Mouse (Mus musculus) adrenal gland, postnatal 14 days (tissue): ENCODE data around the gene Kif17. TPM values are rescaled to one million over a fixed set of nuclear protein-coding genes. Genes with fewer than 3 reads are reported as not detected.
"Not testable (repeated sequence)": the region's sequence is repeated elsewhere in the genome, so short reads cannot be mapped to it uniquely, and the experiment has no call there.

Experiments
- DNase-seq: peaks from one replicate; pipeline ENCODE4 v3.0.0; 2021; ENCODE audit warnings: mixed read lengths
- total RNA-seq: library from RNA; stranded (reverse); gene quantifications from 2 replicates; pipeline ENCODE4 v1.2.3, GENCODE M21; 2021

The Kif17 gene
- total RNA-seq, 1 experiment from 2014 or later: 3.6 TPM

- DNase-seq: no peak
These were observed 63.6 kb downstream of the Kif17 start for GRCm38 (mm10) chr4:138313795-138314194.

- peak; percentile 61 for DNase-seq
These were observed 65.5 kb downstream of the Kif17 start for GRCm38 (mm10) chr4:138315781-138316180.

- no peak for DNase-seq
These were observed 66.1 kb downstream of the Kif17 start for GRCm38 (mm10) chr4:138316369-138316768.

GRCm38 (mm10) chr4:138318509-138319266 is 68.5 kb downstream of the Kif17 start:
- peak; percentile 78 for DNase-seq

- DNase-seq: peak; percentile 91
These were observed 69.3 kb downstream of the Kif17 start for GRCm38 (mm10) chr4:138319508-138319907.

GRCm38 (mm10) chr4:138320711-138321110 is 70.5 kb downstream of the Kif17 start:
- DNase-seq: no peak

- DNase-seq: no peak
These were observed 71.3 kb downstream of the Kif17 start for GRCm38 (mm10) chr4:138321488-138321887.

- no peak for DNase-seq
These were observed 72.5 kb downstream of the Kif17 start for GRCm38 (mm10) chr4:138322692-138323091.

- no peak for DNase-seq
These were observed 73.5 kb downstream of the Kif17 start for GRCm38 (mm10) chr4:138323753-138324152.

GRCm38 (mm10) chr4:138324451-138324850 is 74.2 kb downstream of the Kif17 start:
- no peak for DNase-seq

GRCm38 (mm10) chr4:138325466-138326076 is 75.3 kb downstream of the Kif17 start:
- DNase-seq: peak; percentile 99

- DNase-seq: peak; percentile 95
These were observed 76.0 kb downstream of the Kif17 start, which contains the start of gene Pink1 for GRCm38 (mm10) chr4:138326077-138326695. Gene Pink1, minus strand, starts transcription at chr4:138326307.

- not testable (repeated sequence) for DNase-seq
These were observed 76.9 kb downstream of the Kif17 start for GRCm38 (mm10) chr4:138327155-138327554.

- no peak for DNase-seq
These were observed 77.7 kb downstream of the Kif17 start for GRCm38 (mm10) chr4:138327891-138328470.

GRCm38 (mm10) chr4:138330264-138330671 is 80.0 kb downstream of the Kif17 start:
- no peak for DNase-seq

GRCm38 (mm10) chr4:138331647-138332046 is 81.4 kb downstream of the Kif17 start:
- no peak for DNase-seq

GRCm38 (mm10) chr4:138333135-138333534 is 82.9 kb downstream of the Kif17 start:
- DNase-seq: no peak

- DNase-seq: peak; percentile 56
These were observed 84.8 kb downstream of the Kif17 start for GRCm38 (mm10) chr4:138335036-138335435.

GRCm38 (mm10) chr4:138335648-138336047 is 85.4 kb downstream of the Kif17 start:
- DNase-seq: no peak

- DNase-seq: no peak
These were observed 86.6 kb downstream of the Kif17 start for GRCm38 (mm10) chr4:138336876-138337275.

GRCm38 (mm10) chr4:138337341-138337740 is 87.1 kb downstream of the Kif17 start:
- DNase-seq: no peak

- DNase-seq: peak; percentile 75
These were observed 89.7 kb downstream of the Kif17 start for GRCm38 (mm10) chr4:138339963-138340362.

GRCm38 (mm10) chr4:138341393-138341792 is 91.2 kb downstream of the Kif17 start:
- DNase-seq: no peak
